Mouse (Mus musculus) embryonic facial prominence, embryonic 12.5 days (tissue): ENCODE results near the gene Ubl5. TPM values are rescaled to one million over a fixed set of nuclear protein-coding genes. Genes with fewer than 3 reads are reported as not detected.
"Not testable (repeated sequence)": the region's sequence is repeated elsewhere in the genome, so short reads cannot be mapped to it uniquely, and the experiment has no call there.

Experiments used
- ATAC-seq: fragments of 200-750 bp; cut with Nextera tagmentation; 2 replicates; pipeline ENCODE4 v1.8.0; 2017; ENCODE audit not compliant: insufficient number of reproducible peaks, insufficient read depth, low FRiP score, low TSS enrichment
- H3K27ac ChIP-seq: fragments of 300-500 bp; sonication (generic); 2 replicates; pipeline ENCODE4 v1.5.1; 2016; ENCODE audit warnings: mild to moderate bottlenecking
- H3K27me3 ChIP-seq: fragments of 300-500 bp; sonication (generic); 2 replicates; pipeline ENCODE4 v1.6.1; 2016; ENCODE audit warnings: mild to moderate bottlenecking, moderate library complexity
- H3K36me3 ChIP-seq: fragments of 300-500 bp; sonication (generic); 2 replicates; pipeline ENCODE4 v1.6.1; 2016; ENCODE audit warnings: mild to moderate bottlenecking
- H3K4me1 ChIP-seq: fragments of 300-500 bp; sonication (generic); 2 replicates; pipeline ENCODE4 v1.6.1; 2016
- H3K4me2 ChIP-seq: fragments of 300-500 bp; sonication (generic); replicated peaks from 2 replicates; pipeline ENCODE4 v1.6.1; 2016; ENCODE audit warnings: mild to moderate bottlenecking, moderate library complexity
- H3K4me3 ChIP-seq: fragments of 300-500 bp; sonication (generic); 2 replicates; pipeline ENCODE4 v1.5.1; 2016; ENCODE audit warnings: mild to moderate bottlenecking
- H3K9ac ChIP-seq: fragments of 300-500 bp; sonication (generic); 2 replicates; pipeline ENCODE4 v1.6.1; 2016; ENCODE audit warnings: mild to moderate bottlenecking, moderate library complexity
- H3K9me3 ChIP-seq: fragments of 300-500 bp; sonication (generic); 2 replicates; pipeline ENCODE4 v1.6.1; 2016; ENCODE audit warnings: mild to moderate bottlenecking, moderate library complexity
- WGBS: fragments of 180-500 bp; shearing (Covaris S2); methylation state at CpG from one replicate; pipeline ENCODE4 v1.1.7; 2016; 5-methylcytosine and 5-hydroxymethylcytosine counted together
- polyA plus RNA-seq: library from polyadenylated mRNA; unstranded; fragments of >200 nt; fragmentation: Nextera tagmentation; extraction: Ambion mirVana; gene quantifications from 2 replicates; pipeline ENCODE4 v1.2.1, GENCODE M21; 2016

Ubl5 gene
- polyA plus RNA-seq, 1 experiment from 2014 or later, result 415 TPM

DNA sequence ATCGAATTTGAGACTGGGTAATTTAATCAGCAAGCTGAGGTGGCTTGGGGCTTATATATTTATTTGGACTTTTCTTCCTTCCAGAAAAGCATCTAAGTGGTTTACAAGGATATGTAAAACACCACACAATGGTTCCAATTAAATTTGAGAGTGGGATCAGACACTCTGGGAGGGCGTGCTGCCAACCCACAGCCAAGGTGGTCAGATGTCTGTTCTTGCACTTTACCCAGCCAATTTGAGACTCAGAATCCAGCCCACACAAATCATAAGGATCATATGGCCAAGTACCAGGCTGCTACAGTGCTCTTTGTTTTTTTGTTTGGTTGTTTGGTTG is 39.7 kb downstream of the Ubl5 start:
- no peak for ATAC-seq
- Histone ChIP-seq H3K4me2 (no peak overlapping the region), H3K9ac (no peak overlapping the region), H3K36me3 (no peaks in the 10 kb centered on the region), H3K4me1 (no peaks in the 10 kb centered on the region), H3K4me3 (no peak overlapping the region), H3K9me3 (no peaks in the 10 kb centered on the region), H3K27ac (no peak overlapping the region), H3K27me3 (no peaks in the 10 kb centered on the region)
- 51% methylated on average over 2 of the region's 2 CpGs for WGBS

DNA sequence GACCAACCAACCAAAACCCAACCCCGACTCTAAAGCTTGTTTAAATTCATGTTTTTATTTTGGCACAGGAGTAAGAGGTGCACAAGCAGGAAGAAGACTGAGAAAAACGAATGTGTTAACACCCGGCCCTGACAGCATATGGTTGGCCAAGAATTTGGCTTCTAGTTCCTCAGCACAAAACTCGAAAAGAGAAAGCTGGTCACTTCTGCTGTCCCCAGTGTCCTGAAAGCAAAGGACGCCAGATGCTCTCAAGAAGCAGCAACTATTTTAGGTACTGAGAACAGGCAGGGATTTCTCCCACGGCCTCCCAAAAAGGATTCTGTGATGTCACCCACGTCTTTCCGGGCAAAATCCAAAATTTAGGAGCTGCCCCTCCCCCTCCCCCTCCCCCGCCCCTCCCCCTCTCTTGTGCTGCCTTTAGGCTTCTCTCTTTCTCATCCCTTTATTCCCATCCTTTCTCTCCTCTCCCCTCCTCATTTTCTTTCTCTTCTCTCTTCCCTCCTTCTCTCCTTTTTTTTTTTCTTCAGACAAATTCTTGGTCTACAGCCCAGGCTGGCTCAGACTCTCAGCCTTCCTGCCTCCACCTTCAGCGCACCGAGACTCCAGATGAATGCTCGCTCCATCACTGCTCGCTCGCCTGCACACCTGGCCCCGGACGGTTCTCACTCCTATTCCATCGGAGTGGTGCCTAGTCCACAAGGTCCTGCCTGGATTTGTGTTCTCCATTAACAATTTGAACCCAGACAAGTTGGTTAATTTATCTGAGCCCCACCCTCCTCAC is 42.6 kb downstream of the Ubl5 start:
- Histone ChIP-seq H3K4me1 (0 out of 2 replicates have a peak, but pooled peaks cover 4% of the 10 kb centered on the region), H3K9me3 (no peaks in the 10 kb centered on the region), H3K27ac (no peak overlapping the region), H3K4me2 (no peak overlapping the region), H3K4me3 (no peak overlapping the region), H3K27me3 (no peaks in the 10 kb centered on the region), H3K9ac (no peak overlapping the region), H3K36me3 (no peaks in the 10 kb centered on the region)
- ATAC-seq, result no peak
- WGBS, result 59% methylated on average over 17 of the region's 17 CpGs

DNA sequence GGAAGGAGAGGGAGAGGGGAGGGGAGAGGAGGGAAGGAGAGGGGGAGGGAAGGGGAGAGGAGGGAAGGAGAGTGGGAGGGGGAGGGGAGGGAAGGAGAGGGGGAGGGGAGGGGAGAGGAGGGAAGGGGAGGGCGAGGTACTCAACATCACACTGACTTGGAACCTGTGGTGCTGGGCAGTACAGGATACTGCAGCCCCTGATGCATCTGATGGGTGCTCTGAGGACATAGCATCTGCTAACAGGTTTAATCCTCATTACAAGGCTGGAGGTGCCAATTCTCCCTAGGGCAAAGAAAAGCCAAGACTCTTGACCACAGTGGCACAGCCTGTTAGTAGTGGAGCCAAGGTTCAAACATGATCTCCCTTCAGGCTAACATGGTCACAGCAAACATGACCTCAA is 46.7 kb downstream of the Ubl5 start:
- Histone ChIP-seq H3K4me3 (no peak overlapping the region), H3K36me3 (no peaks in the 10 kb centered on the region), H3K9me3 (no peaks in the 10 kb centered on the region), H3K4me1 (0 out of 2 replicates have a peak, but pooled peaks cover 4% of the 10 kb centered on the region), H3K9ac (no peak overlapping the region), H3K4me2 (no peak overlapping the region), H3K27me3 (peaks cover 6% of the 10 kb centered on the region; the same call in 1 of the 2 replicates), H3K27ac (no peak overlapping the region)
- no peak for ATAC-seq
- WGBS, result 40% methylated on average over 1 of the region's 1 CpGs

DNA sequence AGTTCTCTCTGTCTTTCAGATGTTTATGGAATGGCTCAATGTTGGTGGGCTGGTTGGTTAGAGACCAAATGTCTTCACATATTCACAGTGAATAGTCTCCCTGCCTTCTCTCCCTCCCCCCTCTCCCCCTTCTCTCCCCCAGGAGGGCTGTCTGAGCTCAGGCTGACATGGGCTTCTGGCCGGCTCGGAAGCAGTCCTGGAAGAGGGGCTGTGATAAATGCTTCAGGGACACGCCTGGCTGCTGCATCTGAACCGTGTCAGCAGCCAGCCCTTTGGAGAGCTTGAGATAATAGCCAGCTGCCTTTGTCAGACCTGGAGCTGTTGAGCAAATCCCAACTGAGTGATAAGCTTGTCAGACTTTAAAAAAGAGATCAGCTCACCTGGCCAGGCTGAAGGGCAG is 47.2 kb downstream of the Ubl5 start:
- no peak overlapping the region for H3K9ac ChIP-seq
- H3K27me3 ChIP-seq, result peaks cover 8% of the 10 kb centered on the region; the same call in 1 of the 2 replicates
- H3K9me3 ChIP-seq, result no peaks in the 10 kb centered on the region
- no peak overlapping the region for H3K4me3 ChIP-seq
- WGBS, result 6% methylated on average over 4 of the region's 4 CpGs
- H3K4me2 ChIP-seq, result no peak overlapping the region
- H3K4me1 ChIP-seq, result 0 out of 2 replicates have a peak, but pooled peaks cover 7% of the 10 kb centered on the region
- no peak overlapping the region for H3K27ac ChIP-seq
- no peaks in the 10 kb centered on the region for H3K36me3 ChIP-seq
- ATAC-seq, result no peak

DNA sequence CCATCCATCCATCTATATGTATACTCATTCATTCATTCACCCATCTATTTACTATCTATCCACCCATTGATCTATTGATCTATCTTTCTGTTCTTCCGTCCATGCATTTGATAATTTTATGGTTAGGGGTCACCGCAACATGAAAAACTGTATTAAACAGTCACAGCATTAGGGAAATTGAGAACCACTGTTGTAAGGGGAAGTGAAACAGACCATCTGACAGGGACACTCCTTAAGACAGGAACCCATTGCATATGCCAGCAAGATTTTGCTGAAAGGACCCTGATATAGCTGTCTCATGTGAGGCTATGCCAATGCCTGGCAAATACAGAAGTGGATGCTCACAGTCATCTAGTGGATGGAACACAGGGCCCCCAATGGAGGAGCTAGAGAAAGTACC is 47.8 kb downstream of the Ubl5 start:
- H3K4me1 ChIP-seq, H3K4me3 ChIP-seq, H3K27ac ChIP-seq, H3K27me3 ChIP-seq, H3K9me3 ChIP-seq, H3K4me2 ChIP-seq, H3K36me3 ChIP-seq, ATAC-seq, H3K9ac ChIP-seq: not testable (repeated sequence)
- WGBS, result 95% methylated on average over 2 of the region's 2 CpGs

DNA sequence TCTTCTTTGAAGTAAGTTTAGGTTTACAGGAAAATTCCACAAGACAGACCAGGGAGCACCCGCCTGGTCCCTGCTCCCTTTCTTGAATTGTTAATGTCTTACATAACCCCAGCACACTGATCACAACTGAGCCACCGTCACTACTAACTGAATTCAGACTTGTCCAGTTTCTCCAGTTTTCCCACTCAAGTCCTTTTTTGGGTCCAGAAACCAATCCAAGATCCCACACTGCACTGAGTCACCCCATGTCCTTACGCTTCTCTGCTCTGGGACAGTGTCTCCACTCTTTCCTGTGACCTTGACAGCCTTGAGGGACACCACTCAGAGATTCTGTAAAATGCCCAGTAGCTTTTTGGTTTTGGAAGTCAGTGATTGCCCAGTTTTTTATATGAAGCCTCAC is 50.2 kb downstream of the Ubl5 start:
- 85% methylated on average over 3 of the region's 3 CpGs for WGBS
- no peak overlapping the region for H3K27ac ChIP-seq
- peaks cover 8% of the 10 kb centered on the region; the same call in 1 of the 2 replicates for H3K27me3 ChIP-seq
- no peak for ATAC-seq
- 0 out of 2 replicates have a peak, but pooled peaks cover 12% of the 10 kb centered on the region for H3K4me1 ChIP-seq
- no peak overlapping the region for H3K4me3 ChIP-seq
- H3K4me2 ChIP-seq, result no peak overlapping the region
- no peaks in the 10 kb centered on the region for H3K36me3 ChIP-seq
- no peaks in the 10 kb centered on the region for H3K9me3 ChIP-seq
- H3K9ac ChIP-seq, result no peak overlapping the region

DNA sequence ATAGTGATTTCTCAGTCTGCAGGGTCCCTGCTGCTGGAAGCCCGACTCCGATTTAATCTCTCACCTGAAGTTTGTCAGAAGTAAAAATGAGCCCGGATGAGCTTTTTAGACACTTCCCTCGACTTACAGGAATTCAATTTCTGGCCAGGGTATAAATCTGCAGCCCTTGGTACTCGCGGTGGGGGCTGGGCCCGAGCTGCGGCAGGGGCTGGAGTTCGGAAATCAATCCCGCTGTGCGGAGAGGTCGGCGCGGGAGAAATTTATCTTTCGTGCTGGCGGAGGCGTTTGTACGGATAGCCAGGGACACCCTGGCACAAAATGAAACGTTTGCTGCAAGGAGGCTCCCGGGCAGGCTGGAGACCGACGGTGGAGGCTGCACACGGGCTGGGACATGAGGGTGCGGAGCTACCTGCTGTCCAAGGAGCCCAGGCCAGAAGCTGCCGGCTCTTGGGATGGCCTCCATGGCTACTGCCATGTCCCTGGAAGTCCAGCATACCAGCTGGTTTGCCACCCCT is 52.1 kb downstream of the Ubl5 start:
- no peaks in the 10 kb centered on the region for H3K36me3 ChIP-seq
- H3K4me1 ChIP-seq, result 0 out of 2 replicates have a peak, but pooled peaks cover 12% of the 10 kb centered on the region
- H3K9ac ChIP-seq, result peak overlapping the region; percentile 38; the same call in 1 of the 2 replicates
- no peaks in the 10 kb centered on the region for H3K9me3 ChIP-seq
- H3K27ac ChIP-seq, result no peak overlapping the region
- WGBS, result 4% methylated on average over 25 of the region's 25 CpGs
- peak overlapping the region; percentile 27 for H3K4me3 ChIP-seq
- H3K27me3 ChIP-seq, result peaks cover 8% of the 10 kb centered on the region; the same call in 1 of the 2 replicates
- no peak for ATAC-seq
- H3K4me2 ChIP-seq, result peak overlapping the region; percentile 56

DNA sequence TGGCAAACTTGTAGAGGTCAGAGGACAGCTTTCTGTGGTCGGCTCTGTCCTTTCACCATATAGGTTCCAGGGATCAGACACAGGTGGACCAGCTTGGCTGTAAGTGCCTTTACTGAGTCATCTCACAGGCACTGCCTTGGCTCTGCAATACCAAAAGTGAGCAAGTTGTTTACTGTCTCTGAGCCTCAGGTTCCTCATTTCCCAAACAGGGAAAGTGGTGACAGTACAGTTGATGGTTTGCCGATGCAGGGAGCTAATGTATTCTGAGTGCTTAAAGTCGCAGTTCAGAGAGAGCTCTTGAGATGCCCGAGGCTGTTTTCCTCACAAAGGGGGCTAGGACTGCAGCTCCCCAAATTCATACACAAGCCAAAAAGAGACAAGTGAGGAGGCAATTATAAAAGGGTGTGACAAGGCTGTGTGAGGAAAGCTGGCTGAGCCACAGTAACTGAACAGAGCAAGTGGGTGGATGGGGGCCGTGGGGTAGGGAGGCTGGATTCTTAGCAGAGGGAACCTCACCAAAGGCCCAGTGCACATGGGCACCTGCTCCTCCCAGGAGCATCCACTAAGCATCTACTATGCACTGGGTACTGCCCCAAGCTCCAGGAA is 53.5 kb downstream of the Ubl5 start:
- no peak for ATAC-seq
- H3K9ac ChIP-seq, result no peak overlapping the region
- no peak overlapping the region for H3K27ac ChIP-seq
- H3K4me2 ChIP-seq, result no peak overlapping the region
- H3K27me3 ChIP-seq, result peaks cover 8% of the 10 kb centered on the region; the same call in 1 of the 2 replicates
- H3K36me3 ChIP-seq, result no peaks in the 10 kb centered on the region
- 0 out of 2 replicates have a peak, but pooled peaks cover 9% of the 10 kb centered on the region for H3K4me1 ChIP-seq
- WGBS, result 65% methylated on average over 5 of the region's 5 CpGs
- no peaks in the 10 kb centered on the region for H3K9me3 ChIP-seq
- H3K4me3 ChIP-seq, result no peak overlapping the region

Other genes starting within 250 kb of the Ubl5 start
- 28.2 and 33.9 TPM in 2 replicates for gene Zfp26, start 182.7 kb upstream of the Ubl5 start, polyA plus RNA-seq
- 24.2 and 24.9 TPM in 2 replicates for gene Zfp426, start 150.1 kb upstream of the Ubl5 start, polyA plus RNA-seq
- gene Zfp266, start 121.5 kb upstream of the Ubl5 start, polyA plus RNA-seq, result 167 and 171 TPM in 2 replicates
- 26.7 and 26.8 TPM in 2 replicates for gene Zfp846, start 61.6 kb upstream of the Ubl5 start, polyA plus RNA-seq
- 20.1 and 21.5 TPM in 2 replicates for gene Fbxl12, start 1.9 kb downstream of the Ubl5 start, polyA plus RNA-seq
- 50.8 and 51.6 TPM in 2 replicates for gene Pin1, start 9.2 kb downstream of the Ubl5 start, polyA plus RNA-seq
- gene Olfm2, start 103.5 kb downstream of the Ubl5 start, polyA plus RNA-seq, result 9.5 and 10.4 TPM in 2 replicates
- gene Col5a3, start 172.2 kb downstream of the Ubl5 start, polyA plus RNA-seq, result 1.1 and 1.2 TPM in 2 replicates
- not detected in 2 replicates for gene Rdh8, start 175.6 kb downstream of the Ubl5 start, polyA plus RNA-seq
- gene A230050P20Rik, start 225.8 kb downstream of the Ubl5 start, polyA plus RNA-seq, result 3.0 and 3.9 TPM in 2 replicates
- gene Angptl6, start 236.8 kb downstream of the Ubl5 start, polyA plus RNA-seq, result 3.5 and 3.7 TPM in 2 replicates
- 75.0 and 79.3 TPM in 2 replicates for gene Ppan, start 245.3 kb downstream of the Ubl5 start, polyA plus RNA-seq